Mouse (Mus musculus) 416B (cell line): ENCODE data around the gene Unc13a.

Source experiments
- DNase-seq: peaks from one replicate; pipeline ENCODE4 v3.0.0; 2011; ENCODE audit warnings: low read depth

Gene Unc13a

DNA sequence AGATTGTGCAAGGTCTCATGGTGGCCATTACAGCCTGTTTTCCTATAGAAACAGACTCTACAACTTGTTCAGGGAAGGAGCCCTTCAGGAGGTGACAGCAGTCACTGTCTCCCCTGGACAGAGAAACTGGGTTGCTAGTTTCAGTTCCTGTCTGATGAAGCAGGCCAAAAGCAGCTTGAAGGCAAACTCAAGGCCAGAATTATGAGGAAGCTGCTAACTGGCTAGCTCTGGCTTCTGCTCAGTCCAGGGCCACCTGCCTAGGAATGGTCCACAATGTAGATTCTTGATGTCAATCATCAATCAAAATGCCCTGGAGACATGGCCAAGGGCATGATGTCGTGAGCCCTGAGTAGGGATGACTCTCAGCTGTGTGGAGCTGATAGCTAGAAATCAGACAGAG lies 46.5 kb downstream of the Unc13a start:
- no peak for DNase-seq

DNA sequence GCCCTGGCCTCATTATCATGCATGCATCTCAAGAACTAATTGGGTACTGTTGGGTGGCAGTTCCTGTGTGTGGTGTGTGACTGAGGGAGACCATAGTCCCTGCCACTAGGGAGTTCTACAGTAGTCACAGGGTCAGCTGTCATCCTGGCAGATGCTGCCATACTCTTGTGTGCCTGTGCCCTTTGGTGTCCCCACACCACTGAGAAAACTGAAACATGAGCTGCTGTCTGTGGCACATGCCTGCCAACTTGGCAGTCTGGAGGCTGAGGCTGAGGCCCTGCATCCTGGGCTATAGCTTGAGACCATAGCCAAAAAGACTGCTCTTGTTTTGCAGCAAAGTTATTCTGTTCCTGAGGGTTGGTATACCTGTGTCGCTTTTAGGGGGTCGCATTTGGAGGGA lies 51.8 kb downstream of the Unc13a start:
- DNase-seq = no peak

DNA sequence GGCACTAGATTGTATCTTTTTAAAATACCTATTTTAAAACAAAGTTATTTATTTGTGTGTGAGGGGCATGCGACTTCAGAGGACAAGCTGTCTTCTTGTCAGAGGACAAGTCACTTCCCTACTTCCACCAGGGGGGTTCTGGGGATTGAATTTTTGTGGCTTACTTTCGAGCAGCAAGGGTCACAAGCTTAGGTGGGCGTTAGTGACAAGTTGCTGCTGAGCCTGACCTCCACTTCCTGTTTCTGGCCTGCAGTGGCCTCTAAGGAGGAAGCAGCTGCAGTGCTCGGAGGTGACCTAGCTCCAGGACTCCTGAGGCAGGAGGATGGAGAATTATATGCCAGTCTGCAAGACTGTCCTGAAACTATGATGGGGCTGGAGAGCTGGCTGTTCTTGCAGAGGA lies 58.1 kb downstream of the Unc13a start:
- peak; percentile 86 for DNase-seq

DNA sequence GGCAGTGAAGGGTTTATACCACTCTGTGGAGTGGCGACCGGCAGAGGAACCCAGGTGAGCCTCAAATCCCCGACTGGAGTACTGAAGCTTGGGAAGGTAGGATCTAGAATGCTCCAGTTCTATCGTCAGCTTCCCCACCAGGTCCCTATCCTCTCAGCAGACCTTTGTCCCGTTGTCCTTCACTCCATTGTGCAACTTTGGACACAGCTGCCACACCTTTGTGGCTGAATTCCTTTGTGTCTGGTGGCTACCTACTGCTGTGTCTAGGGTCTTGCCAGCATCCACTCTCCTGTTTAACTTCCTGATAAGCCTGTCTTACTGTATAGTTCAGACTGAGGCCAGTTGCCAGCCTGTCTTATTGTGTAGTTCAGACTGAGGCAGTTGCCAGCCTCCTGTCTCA lies 59.4 kb downstream of the Unc13a start:
- DNase-seq = no peak

DNA sequence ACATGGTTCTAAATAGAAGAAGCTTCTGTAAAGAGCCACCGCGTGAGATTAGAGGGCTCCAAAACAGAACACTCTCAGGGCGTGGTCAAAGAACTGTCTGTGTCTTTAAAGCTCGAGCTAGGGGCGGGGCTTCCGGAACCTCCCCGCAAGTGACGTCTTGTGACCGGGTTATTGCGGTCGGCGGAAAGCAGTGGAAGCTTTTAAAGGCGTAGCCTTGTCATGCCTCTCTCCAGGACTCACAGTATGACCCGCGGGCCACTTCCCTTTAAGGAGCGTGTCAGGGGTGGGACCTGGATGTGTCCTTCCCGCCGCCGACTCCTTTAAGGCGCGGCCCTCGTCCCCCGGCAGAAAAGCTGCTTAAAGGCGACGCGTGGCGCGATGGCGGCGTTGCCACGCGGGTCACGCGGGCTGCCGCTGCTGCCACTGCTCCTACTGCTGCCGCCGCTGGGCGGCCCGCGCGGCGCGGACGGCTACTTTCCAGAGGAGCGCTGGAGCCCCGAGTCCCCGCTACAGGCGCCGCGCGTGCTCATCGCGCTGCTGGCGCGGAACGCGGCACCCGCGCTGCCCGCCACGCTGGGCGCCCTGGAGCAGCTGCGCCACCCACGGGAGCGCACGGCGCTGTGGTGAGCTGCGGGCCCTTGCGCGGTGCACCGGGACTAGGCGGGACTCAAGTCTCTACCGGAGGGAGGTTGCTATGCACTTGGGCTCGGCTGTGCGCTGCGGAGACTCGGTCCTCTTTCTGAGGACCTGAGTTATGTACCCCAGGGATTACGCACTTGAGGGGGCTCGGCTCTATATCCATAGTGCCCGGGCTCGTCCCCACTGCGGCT lies 60.5 kb downstream of the Unc13a start, which contains the start of gene Colgalt1:
Colgalt1 (plus strand) TSS at position 177 of the 830 bp plus-strand sequence.
- peak; percentile 99 for DNase-seq

DNA sequence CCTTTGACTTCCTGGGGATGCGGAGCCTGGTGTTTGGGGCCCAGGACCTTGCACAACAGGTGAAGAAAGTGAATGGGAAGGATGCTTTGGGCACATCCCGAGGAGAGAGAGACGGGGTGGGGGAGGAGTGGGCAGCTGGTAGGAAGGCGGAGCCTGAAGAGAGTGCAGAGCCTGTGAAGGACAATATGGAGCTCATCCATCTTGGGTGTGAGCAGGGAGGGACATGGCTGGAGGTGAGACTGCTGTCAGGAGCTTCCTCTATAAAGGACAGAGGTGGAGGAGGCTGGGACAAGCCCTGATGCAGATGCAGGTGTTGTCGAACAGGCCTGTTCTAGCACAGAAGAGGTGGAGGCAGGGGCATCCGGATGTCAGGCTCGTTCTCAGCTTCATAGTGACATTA lies 67.5 kb downstream of the Unc13a start:
- no peak for DNase-seq

DNA sequence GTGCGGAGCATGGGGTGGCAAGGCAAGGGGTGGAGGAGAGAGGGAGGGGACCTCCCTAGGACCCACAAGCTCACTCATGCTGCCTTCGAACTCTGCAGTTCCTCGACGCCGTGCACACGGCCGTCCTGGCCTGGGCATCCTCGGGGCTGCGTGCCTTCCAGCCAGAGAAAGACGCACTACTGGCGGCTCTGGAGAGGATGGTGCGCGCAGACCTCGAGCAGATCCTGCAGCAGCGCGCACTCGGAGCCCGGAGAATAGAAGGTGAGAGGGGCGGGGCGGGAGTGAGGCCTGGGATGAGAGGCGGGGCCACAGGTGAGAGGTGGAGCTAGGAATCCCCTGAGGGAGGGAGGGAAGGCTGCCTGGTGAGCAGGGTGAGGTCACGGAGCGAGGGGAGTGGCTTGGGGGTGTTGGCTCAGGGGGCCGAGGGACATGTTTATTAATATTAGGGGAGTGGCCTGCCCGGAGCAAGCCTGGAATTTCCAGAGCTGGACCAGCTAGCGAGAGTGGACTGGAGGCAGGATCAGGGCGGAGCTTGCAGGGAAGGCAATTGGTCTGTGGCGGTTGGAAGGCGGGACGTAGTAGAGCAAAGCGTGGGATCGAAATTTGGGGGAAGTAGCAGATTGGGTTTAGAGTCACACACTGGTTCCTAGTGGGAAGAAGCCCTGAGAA lies 68.8 kb downstream of the Unc13a start:
- DNase-seq = no peak

DNA sequence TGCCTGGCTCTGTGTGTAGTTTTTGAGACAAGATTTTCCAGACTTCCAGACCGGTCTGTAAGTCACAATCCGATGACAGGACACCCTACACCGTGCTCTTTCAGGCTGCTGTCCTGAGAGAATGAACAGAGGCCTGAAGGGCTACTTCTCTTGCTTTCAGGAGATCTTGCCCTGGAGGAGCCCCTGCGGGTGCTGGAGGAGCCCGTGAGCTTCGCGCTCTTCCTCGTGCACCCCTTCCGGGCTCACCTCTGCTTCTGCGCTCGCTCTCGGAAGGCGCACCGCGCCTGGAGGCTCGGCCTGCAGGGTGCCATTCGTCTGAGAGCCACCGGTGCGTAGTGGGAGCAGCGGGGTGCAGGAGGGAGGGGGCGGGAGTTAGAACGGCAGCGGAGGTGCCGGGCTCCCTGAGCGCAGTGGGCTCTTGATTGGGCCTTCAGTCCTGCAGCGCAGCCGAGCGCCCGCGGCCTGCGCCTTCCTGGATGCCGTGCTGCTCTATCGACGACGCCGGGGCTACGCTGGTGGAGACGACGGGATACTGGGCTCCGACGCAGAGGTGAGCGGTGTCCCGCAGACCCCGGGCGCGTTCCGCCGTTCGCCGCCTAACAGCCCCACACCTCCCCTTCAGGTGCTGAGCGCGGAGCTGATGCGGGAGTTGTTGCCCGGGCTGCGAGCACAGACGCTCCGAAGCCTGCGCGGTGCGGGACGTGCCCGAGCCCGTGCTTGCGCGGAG lies 69.5 kb downstream of the Unc13a start:
- no peak for DNase-seq

DNA sequence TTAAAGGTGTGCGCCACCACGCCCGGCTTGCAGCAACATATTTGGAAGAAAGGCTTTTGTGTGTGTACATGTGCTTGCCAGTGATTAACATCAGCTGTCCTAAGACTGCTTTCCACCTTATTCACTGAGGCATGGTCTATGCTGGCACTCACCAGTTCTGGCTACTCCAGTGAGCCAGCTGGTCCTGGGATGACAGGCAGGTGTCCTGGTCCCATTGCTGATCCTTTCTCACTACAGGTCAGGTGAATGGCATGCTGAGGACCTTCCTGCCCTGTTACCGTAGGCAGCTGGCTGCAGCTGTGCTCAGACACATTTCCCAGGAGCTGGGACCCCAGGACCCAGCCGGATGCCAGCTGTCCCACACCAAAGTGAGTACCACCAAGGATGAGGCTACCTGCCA lies 72.7 kb downstream of the Unc13a start:
- DNase-seq = no peak

DNA sequence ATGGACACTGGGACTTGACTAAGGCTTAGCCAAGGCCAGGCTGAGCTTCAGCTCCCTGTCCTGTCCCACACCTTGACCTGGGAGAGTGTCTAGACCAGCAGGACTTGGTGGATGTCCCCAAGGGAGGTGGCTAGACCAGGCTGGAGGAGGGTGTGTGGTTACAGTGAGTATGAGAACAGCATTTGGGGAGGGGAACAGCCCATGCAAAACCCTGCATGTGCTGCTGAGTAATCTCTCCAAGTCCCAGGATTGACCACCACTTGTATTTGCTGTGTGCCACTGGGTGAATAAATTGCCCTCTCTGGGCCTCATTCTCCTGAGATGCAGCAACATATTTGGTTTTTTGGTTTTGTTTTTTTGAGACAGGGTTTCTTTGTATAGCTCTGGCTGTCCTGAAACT lies 73.2 kb downstream of the Unc13a start:
- no peak for DNase-seq

DNA sequence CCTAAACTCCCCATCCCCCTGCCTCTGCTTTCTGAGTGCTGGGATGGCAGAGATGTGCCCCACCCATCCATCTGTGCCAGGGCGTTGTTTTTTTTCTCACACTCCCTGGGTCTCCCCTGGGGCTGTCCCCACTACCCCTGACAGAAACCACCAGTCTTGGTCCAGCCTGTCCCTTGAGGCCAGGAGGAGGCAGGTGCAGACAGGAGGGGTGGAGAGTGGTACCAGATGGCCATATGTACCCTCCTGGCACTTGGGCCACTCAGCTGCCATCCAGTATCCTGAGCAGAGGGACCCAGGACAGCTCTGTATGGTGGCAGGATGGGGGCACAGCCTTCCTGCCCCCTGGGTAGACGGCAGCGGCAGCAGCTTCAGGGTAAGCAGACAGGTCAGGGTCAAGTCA lies 74.1 kb downstream of the Unc13a start, which contains the start of gene Fam129c:
Fam129c (plus strand) TSS at position 198 of the 400 bp plus-strand sequence.
- no peak for DNase-seq

DNA sequence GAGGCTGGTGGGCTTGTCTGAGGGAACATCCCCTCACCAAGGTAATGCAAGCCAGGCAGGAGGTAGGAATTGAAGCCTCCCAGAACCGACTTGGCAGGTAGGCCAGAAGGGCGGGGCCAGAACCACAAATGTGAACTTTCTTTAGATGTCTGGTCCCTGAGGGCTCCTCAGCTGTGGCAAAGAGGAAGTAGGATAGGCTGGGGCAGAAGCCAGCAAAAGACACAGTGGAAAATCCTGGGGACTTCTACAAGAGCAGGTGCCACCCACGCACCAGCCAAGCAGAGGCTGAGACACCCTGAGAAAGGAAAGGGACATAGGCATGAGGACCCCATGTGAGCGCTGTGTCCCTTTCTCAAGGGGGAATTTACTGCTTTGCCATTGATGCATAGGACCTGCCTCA lies 74.8 kb downstream of the Unc13a start:
- DNase-seq = no peak

DNA sequence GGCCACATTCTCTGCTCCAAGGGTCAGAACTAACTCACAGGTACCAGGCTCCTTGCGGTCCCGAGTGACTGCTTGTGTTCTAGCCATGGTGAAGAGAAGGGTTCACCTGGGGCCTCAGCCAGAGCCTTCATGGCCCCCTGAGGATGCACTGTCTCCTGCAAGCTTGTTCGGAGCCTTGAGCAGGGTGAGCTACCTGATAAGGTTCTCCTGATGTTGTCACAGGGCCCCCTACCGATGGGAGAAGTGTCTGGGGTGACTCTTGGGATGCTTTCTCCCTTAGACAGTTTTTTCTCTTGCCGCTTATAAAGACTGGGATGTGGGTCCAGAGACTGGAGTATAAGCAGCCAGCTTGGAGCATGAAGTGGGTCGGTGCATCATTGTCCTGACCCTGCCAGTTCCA lies 75.2 kb downstream of the Unc13a start:
- no peak for DNase-seq

DNA sequence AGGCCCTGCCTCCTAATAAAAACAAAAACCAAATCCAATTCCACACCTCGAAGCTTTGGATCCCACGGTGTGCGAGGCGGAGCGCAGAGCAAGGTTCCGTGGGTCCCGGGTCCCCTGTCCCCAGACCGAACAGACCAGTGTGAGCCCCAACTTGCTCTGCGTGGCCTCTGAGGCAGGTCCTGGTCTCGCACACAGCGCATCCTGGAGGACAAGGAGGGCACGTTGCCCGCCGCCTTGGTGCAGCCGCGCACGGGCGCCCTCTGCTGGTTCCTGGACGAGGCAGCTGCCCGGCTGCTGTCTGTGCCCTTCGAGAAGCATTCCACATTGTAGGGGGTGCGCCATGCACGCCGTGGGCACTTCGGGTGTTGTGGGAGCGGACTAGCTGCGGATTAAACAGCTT lies 75.7 kb downstream of the Unc13a start:
- peak; percentile 82 for DNase-seq

DNA sequence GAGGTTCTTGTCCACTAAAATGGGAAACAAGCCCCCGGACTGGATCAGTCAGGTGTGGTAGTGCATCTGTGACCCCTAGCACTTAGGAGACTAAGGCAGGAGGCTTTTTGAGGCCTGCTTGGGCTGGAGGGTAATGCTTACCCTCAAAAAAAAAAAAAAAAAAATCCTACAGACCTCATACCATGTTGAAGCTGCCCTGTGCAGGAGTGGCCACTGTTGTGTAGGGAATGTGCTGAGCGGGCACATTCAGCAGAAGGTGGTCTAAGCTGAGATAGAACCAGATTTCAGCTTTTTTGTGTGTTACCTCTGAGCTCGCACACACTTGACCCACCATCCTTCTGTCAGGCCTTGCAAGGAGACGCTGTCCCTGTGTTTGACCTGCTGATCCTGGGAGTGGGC lies 77.2 kb downstream of the Unc13a start:
- DNase-seq = no peak

DNA sequence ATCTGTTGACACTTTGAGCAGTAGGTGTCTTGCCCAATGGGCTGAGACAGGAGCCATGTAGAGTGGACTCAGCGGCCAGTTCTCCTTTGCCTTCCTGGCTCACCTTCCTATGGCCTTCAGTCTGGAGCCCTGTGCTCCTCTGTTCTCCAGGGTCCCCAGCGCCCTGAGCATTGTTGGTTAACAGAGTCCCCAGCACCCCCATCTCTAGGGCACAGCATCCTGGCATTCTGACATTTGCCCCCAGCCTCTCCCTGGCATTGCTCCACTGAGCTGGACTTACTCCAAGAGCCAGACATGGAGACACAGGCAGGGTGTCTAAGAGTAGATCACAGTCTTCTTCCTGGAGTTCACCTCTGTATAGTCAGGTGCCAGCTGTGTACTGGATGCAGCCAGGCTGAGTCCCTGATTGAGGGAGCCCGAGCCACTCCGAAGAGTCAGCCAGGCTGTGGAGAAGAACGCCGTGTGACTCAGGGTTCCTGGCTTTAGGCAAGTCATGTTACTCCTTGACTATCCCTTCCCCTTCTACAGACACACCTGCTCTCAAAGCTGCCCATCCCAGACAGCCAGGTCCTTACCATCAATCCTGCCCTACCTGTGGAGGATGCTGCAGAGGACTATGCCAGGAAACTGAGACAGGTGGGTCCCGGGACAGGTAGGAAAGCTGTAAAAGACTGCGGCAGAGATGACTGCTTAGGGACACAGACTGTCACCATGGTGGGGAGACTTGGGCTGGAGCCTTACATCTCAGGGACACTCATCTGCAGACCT lies 77.8 kb downstream of the Unc13a start:
- no peak for DNase-seq

DNA sequence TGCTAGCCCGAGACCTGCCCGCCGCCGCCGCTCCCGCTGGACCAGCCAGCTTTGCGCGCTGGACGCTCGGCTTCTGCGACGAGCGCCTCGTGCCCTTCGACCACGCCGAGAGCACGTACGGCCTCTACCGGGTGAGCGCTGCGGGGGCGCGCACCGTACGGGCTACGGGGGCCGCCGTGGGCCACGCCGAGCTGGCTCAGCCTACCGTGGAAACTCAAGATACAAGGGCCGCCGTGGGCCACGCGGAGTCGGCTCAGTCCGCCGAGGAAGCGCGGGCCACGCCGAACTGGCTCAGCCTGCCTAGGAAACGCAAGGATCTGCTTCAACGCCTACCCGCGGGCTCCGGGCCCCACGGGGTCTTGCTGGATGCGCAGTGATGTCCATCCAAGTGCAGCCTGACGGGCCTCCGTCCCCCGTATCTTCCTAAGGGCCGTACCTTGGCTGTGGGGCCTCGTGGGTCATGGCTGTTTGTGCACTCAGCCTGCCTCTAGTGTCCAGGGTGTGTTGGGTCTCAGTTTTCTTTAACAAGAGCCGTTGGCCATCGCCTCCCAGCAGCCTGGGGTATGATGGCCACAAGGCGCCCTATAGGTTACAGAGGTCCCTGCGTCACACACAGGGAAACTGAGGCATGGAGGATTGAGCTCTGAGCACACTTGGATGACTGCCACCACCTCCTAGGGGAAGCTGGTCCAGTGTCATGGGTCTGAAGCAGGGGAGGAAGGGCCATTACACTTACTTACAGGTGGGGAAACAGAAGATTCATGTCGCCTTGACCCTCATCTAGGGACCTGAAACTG lies 79.0 kb downstream of the Unc13a start:
- peak; percentile 75 for DNase-seq

DNA sequence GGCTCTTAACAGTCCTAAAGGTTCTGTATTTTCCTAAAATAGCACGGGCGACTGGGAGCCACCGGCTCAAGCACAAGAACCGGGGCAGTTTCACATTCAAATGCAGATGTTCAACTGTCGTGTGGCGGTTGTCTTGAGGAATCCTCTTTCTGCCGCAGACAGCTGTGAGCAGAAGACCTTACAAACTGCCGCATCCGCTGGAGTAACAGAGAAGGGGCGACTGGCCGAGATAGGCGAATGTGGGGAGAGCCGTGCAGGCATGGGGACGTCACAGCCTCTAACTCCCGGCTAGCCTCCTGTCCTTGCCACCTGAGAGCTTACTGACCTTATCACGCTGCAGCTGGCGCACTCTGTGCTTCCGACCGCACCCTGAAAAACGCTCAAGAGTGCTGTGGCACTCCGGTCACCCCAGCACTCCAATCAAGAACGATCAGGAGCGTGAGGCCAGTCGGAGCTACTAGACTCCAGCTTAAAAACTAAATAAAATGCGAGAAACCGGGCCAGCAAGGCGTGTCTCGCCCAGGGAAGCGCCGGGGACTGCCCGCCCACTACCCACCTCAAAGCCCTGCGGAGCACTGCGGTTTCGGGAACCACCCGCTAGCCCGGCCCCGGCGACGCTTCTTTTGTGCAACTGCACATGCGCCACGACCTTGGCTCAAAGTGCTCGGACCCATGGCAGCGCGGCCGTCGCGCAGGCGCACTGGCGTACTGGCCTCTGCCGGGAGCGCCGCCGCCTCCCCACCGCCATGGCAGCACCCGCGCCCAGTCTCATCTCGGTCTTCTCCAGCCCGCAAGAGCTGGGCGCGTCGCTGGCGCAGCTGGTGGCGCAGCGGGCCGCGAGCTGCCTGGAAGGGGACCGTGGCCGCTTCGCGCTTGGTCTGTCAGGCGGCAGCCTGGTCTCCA lies 79.8 kb downstream of the Unc13a start, which contains the start of gene Pgls:
Pgls (plus strand) TSS at position 706 of the 903 bp plus-strand sequence.
- peak; percentile 95 for DNase-seq

DNA sequence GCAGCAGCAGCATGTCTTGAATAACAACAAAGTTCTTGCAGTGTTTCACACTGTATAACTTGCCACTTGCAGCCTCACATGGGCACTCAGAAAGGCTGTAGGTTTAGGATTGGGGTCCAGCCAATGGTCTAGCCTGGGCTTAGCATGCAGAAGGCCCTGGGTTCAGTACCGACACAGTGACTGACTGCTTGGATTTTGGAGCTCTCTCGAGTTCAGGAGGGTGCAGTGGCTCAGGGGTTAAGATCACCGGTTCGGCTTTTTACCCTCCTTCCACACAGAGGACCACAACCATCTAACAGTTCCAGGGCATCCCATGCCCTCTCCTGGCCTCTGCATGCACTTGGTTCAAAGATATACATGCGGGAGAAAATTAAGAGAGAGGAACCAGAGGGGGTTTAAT lies 80.5 kb downstream of the Unc13a start:
- no peak for DNase-seq

DNA sequence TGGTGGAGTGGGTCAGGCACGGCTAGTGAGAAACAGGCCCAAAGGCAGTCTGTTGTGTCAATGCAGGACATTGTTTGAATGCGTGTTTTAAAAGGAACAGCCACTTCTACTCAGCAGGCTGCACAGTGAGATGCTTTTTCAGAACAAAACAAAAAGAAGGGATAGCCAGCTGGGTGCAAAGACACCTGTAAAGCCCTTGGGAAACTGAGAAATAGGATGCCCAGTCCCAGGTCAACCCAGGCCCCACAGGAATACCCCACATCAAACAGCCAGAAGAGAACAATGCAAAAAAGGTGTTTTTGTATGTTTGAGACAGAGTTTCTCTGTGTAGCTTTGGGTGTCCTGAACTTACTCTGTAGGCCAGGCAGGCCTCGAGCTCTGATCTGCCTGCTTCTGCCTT lies 82.8 kb downstream of the Unc13a start:
- no peak for DNase-seq
